ENCODE assay signal across 9 mouse cellular contexts in genomic region chr12:29083426-29084221, GRCm38 (mm10).
DNase-seq lines count a peak whose midpoint lies in the region; ATAC-seq lines count a peak whose summit lies in the region.
"Had no signal": no experiment of that assay in that cellular context is flagged by ENCODE, and none has a peak within 500 bp of the region (broad histone marks: within the 10 kb centered on the region; RNA-seq: fewer than 3 reads in every experiment).

No protein-coding gene starts in this region.

- no peaks in the 10 kb centered on the region for H3K9me3 ChIP-seq in neural tube, embryonic 11.5 days (ENCODE audit: control insufficient read depth, low read length)
- H3K9me3 ChIP-seq: heart, embryonic 13.5 days had no signal

- 72% methylated on average over 13 of the region's 13 CpGs for WGBS in neural tube, embryonic 11.5 days

- ATAC-seq in neural tube, embryonic 11.5 days (ENCODE audit: insufficient read depth, low FRiP score, low TSS enrichment) = peak; percentile 48
- ATAC-seq in erythroid progenitor cell, adult 5-6 weeks (replicated peaks; ENCODE audit: low FRiP score, poor library complexity, severe bottlenecking) = no peak

- H3K9ac ChIP-seq in neural tube, embryonic 11.5 days (ENCODE audit: low read length) = no peak overlapping the region
- H3K9ac ChIP-seq: heart, embryonic 13.5 days had no signal

- H3K4me1 ChIP-seq in neural tube, embryonic 11.5 days (ENCODE audit: control insufficient read depth, insufficient read depth, low read length) = peaks cover 6% of the 10 kb centered on the region

- H3K27me3 ChIP-seq in neural tube, embryonic 11.5 days (ENCODE audit: control insufficient read depth, insufficient read depth, low read length) = no peaks in the 10 kb centered on the region
- H3K27me3 ChIP-seq: heart, embryonic 13.5 days had no signal

- no peak overlapping the region for H3K4me3 ChIP-seq in neural tube, embryonic 11.5 days (ENCODE audit: low read depth, low read length)
- H3K4me3 ChIP-seq: heart, embryonic 13.5 days had no signal

- intact Hi-C loops in left cerebral cortex, postnatal 10 days (cut with DNase I) = no loop called here

- no peak overlapping the region for H3K27ac ChIP-seq in neural tube, embryonic 11.5 days (ENCODE audit: low read depth, low read length)
- H3K27ac ChIP-seq: heart, embryonic 13.5 days had no signal

- H3K4me2 ChIP-seq in neural tube, embryonic 11.5 days (ENCODE audit: low read depth) = no peak overlapping the region
- H3K4me2 ChIP-seq: heart, embryonic 13.5 days had no signal

- H3K36me3 ChIP-seq in neural tube, embryonic 11.5 days (ENCODE audit: control insufficient read depth, insufficient read depth, low read length) = no peaks in the 10 kb centered on the region
- H3K36me3 ChIP-seq: heart, embryonic 13.5 days had no signal

- DNase-seq in neural tube, embryonic 11.5 days (ENCODE audit: low spot score) = peak; percentile 28
- DNase-seq in neural tube, embryonic 10.5 days (ENCODE audit: extremely low spot score, low spot score) = no peak
- DNase-seq in frontal cortex, adult 2 months (ENCODE audit: extremely low spot score in 1 of 2, low spot score in 1 of 2) = peak; percentile 59 to 80
- peak; percentile 52 to 59 for DNase-seq in left cerebral cortex, postnatal 10 days (ENCODE audit: extremely low spot score in 1 of 2, low spot score in 2 of 2)
- peak; percentile 9 for DNase-seq in thymus, postnatal 0 days (ENCODE audit: low spot score)
- DNase-seq in adrenal gland, adult 2 months = no peak
- DNase-seq in spleen, adult 18-20 months = no peak

Comparison
In these comparisons a context has a peak if more than half of its experiments do, and no peak if none do; other contexts are left out.
1. DNase-seq: peak in neural tube, embryonic 11.5 days (single experiment), frontal cortex, adult 2 months (2 of 2), left cerebral cortex, postnatal 10 days (2 of 2) and thymus, postnatal 0 days (single experiment); none in neural tube, embryonic 10.5 days (single experiment), adrenal gland, adult 2 months (single experiment) and spleen, adult 18-20 months (0 of 2).